Mouse (Mus musculus) lung, postnatal 0 days (tissue): ENCODE data around the gene Ppp3ca. TPM values are rescaled to one million over a fixed set of nuclear protein-coding genes. Genes with fewer than 3 reads are reported as not detected.

Experiments used
- ATAC-seq: fragments of 200-750 bp; cut with Nextera tagmentation; 2 replicates; pipeline ENCODE4 v1.8.0; 2017; ENCODE audit warnings: moderate library complexity
- DNase-seq: peaks from one replicate; pipeline ENCODE4 v3.0.0-alpha.2; 2016; ENCODE audit warnings: low spot score
- H3K27ac ChIP-seq: fragments of 300-500 bp; sonication (generic); 2 replicates; pipeline ENCODE4 v1.5.1; 2014; ENCODE audit warnings: antibody characterized with exemption, mild to moderate bottlenecking, low read length, mixed read lengths
- H3K27me3 ChIP-seq: fragments of 300-500 bp; sonication (generic); replicated peaks from 2 replicates; pipeline ENCODE4 v1.6.1; 2014; ENCODE audit warnings: low read length, mixed read lengths; ENCODE audit not compliant: insufficient read depth
- H3K36me3 ChIP-seq: fragments of 300-500 bp; sonication (generic); 2 replicates; pipeline ENCODE4 v1.6.1; 2014; ENCODE audit warnings: low read length, mixed read lengths; ENCODE audit not compliant: insufficient read depth
- H3K4me1 ChIP-seq: fragments of 300-500 bp; sonication (generic); 2 replicates; pipeline ENCODE4 v1.6.1; 2014; ENCODE audit warnings: antibody characterized with exemption, low read depth, low read length, mixed read lengths; ENCODE audit not compliant: insufficient read depth
- H3K4me2 ChIP-seq: fragments of 300-500 bp; sonication (generic); replicated peaks from 2 replicates; pipeline ENCODE4 v1.6.1; 2014; ENCODE audit warnings: low read depth, mild to moderate bottlenecking, low read length, moderate library complexity, mixed read lengths
- H3K4me3 ChIP-seq: fragments of 300-500 bp; sonication (generic); 2 replicates; pipeline ENCODE4 v1.5.1; 2014; ENCODE audit warnings: low read depth, low read length
- H3K9ac ChIP-seq: fragments of 300-500 bp; sonication (generic); replicated peaks from 2 replicates; pipeline ENCODE4 v1.6.1; 2014; ENCODE audit warnings: low read depth, mild to moderate bottlenecking
- H3K9me3 ChIP-seq: fragments of 300-500 bp; sonication (generic); 2 replicates; pipeline ENCODE4 v1.6.1; 2016; ENCODE audit warnings: low read length, mixed read lengths
- CTCF ChIP-seq: IDR thresholded peaks from 2 replicates; pipeline ENCODE4 v1.5.1; 2016; ENCODE audit warnings: antibody characterized with exemption, mild to moderate bottlenecking
- EP300 ChIP-seq: IDR thresholded peaks from 2 replicates; pipeline ENCODE4 v1.6.1; 2016; ENCODE audit warnings: antibody characterized with exemption, mild to moderate bottlenecking, control low read depth
- WGBS: fragments of 180-500 bp; shearing (Covaris S2); extraction: QIAGEN DNeasy Blood & Tissue Kit; methylation state at CpG from one replicate; pipeline ENCODE4 v1.1.7; 2014; 5-methylcytosine and 5-hydroxymethylcytosine counted together
- polyA plus RNA-seq: library from polyadenylated mRNA; unstranded; fragments of >200 nt; fragmentation: Nextera tagmentation; extraction: Ambion mirVana; gene quantifications from 2 replicates; pipeline ENCODE4 v1.2.1, GENCODE M21; 2015

Gene Ppp3ca
- polyA plus RNA-seq, 1 experiment from 2014 or later, result 105 TPM

DNA sequence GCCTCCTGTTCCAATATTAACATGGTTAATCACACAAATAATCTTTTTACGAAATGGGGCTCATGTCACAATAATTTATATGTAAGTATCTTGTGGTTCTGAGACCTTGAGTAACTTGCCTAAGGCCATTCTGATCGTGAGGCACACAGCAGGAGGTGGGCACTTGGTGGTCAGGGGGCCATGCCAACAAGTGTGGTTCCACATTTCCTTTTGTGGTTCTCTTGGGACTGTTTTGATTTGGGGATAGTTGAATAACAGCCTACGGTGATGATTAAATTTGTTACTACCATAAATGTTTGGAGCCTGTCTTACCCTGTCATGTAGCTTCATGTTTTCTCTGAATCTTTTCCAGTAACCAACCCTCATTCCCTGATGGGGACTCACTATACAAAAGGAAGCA is 196.6 kb downstream of the Ppp3ca start:
- 88% methylated on average over 3 of the region's 3 CpGs for WGBS
- H3K4me1 ChIP-seq, result 0 out of 2 replicates have a peak, but pooled peaks cover 6% of the 10 kb centered on the region
- no peaks in the 10 kb centered on the region for H3K9me3 ChIP-seq
- H3K4me2 ChIP-seq, result no peak overlapping the region
- H3K4me3 ChIP-seq, result no peak overlapping the region
- DNase-seq (no peak), ATAC-seq (no peak)
- H3K9ac ChIP-seq, result no peak overlapping the region
- no peaks in the 10 kb centered on the region for H3K36me3 ChIP-seq
- no peaks in the 10 kb centered on the region for H3K27me3 ChIP-seq
- no peak for TF ChIP-seq CTCF
- TF ChIP-seq EP300, result no peak
- H3K27ac ChIP-seq, result no peak overlapping the region; the same call in 1 of the 2 replicates

DNA sequence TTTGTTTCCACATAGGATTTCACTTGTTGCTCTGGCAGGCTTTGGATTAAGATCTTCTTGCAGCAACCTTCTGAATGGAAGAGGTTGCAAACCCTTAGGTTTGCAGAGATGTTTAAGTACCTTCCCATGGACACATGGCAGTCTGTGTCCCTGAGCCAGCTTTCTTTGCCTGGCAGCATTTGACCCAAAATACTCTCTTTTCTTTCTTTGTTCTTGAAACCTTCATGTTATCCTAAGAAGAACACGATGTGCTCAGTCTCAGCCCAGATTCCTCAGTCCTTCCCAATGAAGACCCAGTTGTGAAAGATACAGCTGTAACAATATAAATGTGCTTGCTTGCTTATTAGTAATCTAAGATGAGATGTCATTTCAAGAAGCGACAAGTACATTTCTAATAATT is 197.4 kb downstream of the Ppp3ca start:
- Histone ChIP-seq H3K4me2 (no peak overlapping the region), H3K4me1 (0 out of 2 replicates have a peak, but pooled peaks cover 6% of the 10 kb centered on the region), H3K9me3 (no peaks in the 10 kb centered on the region), H3K4me3 (no peak overlapping the region), H3K27me3 (no peaks in the 10 kb centered on the region), H3K9ac (no peak overlapping the region), H3K27ac (no peak overlapping the region), H3K36me3 (no peaks in the 10 kb centered on the region)
- ATAC-seq, result no peak
- TF ChIP-seq CTCF, result no peak
- no peak for DNase-seq
- WGBS, result 93% methylated on average over 2 of the region's 2 CpGs

DNA sequence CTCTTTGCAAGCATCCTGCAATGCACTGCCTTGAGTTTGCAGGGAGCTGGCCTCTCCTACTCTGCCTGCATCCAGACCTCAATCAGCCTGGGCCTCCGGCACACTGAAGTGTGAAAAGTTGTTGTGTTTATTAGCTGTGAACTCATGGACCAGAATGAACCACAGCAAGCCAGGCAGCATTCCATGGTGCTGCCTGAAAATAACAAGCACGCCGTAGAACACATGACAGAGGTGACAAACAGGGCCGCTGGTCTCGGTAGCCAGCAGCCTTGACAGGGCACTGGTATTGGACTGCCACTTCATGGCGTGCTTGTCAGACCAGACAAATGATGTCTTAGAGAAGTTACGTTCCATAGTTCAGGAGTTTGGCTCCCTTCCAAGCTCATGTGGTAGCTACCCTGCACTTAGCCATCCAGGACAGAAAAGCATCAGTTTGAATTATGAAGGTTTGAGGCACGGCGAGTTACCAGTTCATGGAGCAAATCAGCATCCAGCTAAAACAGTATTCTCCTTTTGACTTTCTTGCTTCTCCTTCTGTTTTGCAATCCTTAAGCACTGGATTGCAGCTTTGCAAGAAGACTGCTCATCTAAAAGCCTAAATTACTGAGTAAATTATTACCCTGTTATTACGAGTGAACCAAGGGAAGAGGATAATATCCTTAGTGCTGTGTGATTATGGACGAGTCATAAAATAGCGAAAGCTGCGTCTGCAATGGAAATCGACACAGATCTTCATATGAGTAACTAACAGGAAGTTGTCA is 202.0 kb downstream of the Ppp3ca start:
- DNase-seq (peak; percentile 7), ATAC-seq (peak; percentile 43; the same call in 1 of the 2 replicates)
- Histone ChIP-seq H3K4me2 (no peak overlapping the region), H3K9ac (no peak overlapping the region), H3K27me3 (no peaks in the 10 kb centered on the region), H3K9me3 (no peaks in the 10 kb centered on the region), H3K27ac (no peak overlapping the region), H3K36me3 (no peaks in the 10 kb centered on the region; the same call in 1 of the 2 replicates), H3K4me1 (no peaks in the 10 kb centered on the region), H3K4me3 (no peak overlapping the region)
- TF ChIP-seq EP300 (no peak), CTCF (no peak)
- 51% methylated on average over 14 of the region's 14 CpGs for WGBS

DNA sequence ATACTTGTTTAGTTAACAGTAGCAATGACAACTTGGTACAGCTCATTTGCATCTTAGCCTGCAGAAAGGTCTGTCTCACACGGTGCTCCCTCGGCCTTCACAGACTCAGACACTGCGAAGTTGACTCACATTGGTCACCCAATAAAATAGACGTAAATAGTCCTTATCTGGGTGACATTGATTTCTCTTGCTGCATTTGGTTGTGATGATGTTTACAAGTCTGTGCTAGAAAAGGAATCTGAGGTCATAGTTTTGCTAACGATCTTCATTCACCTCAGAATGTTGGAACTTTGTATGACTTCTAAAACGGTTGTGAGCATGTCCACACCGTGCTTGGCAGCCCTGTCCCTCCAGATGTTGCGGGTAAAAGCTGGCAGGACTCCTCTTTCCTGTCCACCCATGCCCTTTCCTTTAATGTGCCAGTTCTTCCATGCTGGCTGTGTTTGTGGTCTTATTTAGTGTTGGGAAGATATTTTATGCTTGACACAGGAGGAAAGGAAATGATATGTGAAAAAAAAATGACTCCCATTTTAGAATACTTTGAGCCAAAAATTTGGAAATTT is 202.7 kb downstream of the Ppp3ca start:
- DNase-seq (peak; percentile 6), ATAC-seq (peak; percentile 26; the same call in 1 of the 2 replicates)
- no peaks in the 10 kb centered on the region for H3K9me3 ChIP-seq
- no peaks in the 10 kb centered on the region for H3K27me3 ChIP-seq
- H3K9ac ChIP-seq, result no peak overlapping the region
- 51% methylated on average over 8 of the region's 8 CpGs for WGBS
- H3K36me3 ChIP-seq, result no peaks in the 10 kb centered on the region; the same call in 1 of the 2 replicates
- no peak overlapping the region for H3K27ac ChIP-seq
- H3K4me1 ChIP-seq, result no peaks in the 10 kb centered on the region
- H3K4me3 ChIP-seq, result no peak overlapping the region
- no peak overlapping the region for H3K4me2 ChIP-seq
- no peak for TF ChIP-seq CTCF
- TF ChIP-seq EP300, result no peak

DNA sequence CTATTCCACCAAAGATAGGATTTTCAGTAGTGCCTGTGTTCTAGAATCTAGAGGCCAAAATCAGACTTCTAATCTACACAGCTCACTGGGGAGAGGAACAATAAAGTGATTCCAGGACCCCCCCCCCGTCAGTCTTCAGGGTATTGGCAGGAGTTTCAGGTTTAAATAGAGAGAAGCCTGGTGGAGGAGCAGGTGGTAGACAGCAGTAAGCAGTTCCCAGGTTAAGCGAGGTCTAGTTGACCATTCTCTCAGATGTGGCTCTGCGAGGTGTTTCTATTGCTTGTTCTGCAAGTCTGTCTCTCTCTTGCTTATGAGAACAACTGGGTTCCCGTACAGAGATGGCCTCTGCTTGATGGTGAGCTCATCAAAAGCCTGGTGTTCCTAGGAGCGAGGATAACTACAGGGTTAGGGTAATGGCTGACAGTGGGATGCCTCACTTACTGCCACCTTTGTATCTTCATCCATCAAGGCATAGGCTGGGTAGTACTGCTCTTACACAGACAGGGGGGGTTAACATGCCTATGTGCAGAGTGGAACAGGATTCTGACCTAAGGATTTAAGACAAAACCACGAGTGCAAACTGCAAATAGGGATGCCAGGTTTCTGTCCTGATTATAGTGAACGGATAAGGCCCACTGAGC is 204.0 kb downstream of the Ppp3ca start:
- H3K4me2 ChIP-seq, result no peak overlapping the region
- no peak for DNase-seq
- no peak for ATAC-seq
- H3K9ac ChIP-seq, result no peak overlapping the region
- TF ChIP-seq EP300 (no peak), CTCF (no peak)
- WGBS, result 90% methylated on average over 7 of the region's 7 CpGs
- no peaks in the 10 kb centered on the region; the same call in 1 of the 2 replicates for H3K36me3 ChIP-seq
- no peaks in the 10 kb centered on the region for H3K4me1 ChIP-seq
- no peaks in the 10 kb centered on the region for H3K9me3 ChIP-seq
- no peak overlapping the region for H3K4me3 ChIP-seq
- no peaks in the 10 kb centered on the region for H3K27me3 ChIP-seq
- no peak overlapping the region for H3K27ac ChIP-seq

DNA sequence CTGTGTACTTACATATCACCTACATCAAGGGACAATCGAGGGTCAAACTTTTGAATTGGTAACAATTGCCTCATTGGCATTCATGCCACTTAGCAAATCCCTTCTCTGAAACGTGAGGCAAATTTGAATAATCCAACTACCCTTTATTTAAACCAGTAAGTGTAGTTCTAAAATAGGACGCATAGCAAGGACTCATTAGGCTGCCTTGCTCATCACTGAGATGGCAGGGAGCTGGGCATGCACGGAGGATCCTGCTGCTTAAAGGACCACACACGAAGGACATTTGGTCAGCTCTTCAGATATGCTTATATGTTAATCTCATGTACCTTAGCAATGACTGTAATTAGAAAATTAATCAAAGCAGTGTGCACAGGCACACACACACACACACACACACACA is 204.6 kb downstream of the Ppp3ca start:
- no peak for ATAC-seq
- Histone ChIP-seq H3K27me3 (no peaks in the 10 kb centered on the region), H3K4me2 (no peak overlapping the region), H3K9ac (no peak overlapping the region), H3K27ac (no peak overlapping the region), H3K4me3 (no peak overlapping the region), H3K9me3 (no peaks in the 10 kb centered on the region), H3K4me1 (no peaks in the 10 kb centered on the region), H3K36me3 (no peaks in the 10 kb centered on the region; the same call in 1 of the 2 replicates)
- no peak for DNase-seq
- WGBS, result 78% methylated on average over 5 of the region's 5 CpGs
- TF ChIP-seq CTCF, result no peak
- TF ChIP-seq EP300, result no peak
